In the genomic region with DNA sequence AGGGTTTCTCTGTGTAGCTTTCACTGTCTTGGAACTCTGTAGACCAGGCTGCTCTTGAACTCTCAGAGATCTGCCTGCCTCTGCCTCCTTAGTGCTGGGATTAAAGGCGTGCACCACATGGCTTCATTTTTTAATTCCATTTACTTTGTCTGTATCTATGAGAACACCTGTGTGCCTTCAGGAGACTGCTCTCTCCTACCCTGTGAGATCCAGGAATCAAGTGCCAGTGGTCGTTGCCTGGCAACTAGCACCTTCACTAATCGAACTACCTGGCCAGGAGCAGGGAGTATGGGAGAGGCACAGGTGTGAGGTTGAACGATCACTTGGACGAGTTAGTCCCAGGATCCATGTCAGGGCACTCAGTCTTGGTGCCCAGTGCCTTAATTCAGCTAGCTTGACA, we compare ENCODE assay signal across 14 mouse cellular contexts. TPM values are rescaled to one million over a fixed set of nuclear protein-coding genes. Genes with fewer than 3 reads are reported as not detected.
DNase-seq lines count a peak whose midpoint lies in the region; ATAC-seq lines count a peak whose summit lies in the region.
"Had no signal": no experiment of that assay in that cellular context is flagged by ENCODE, and none has a peak within 500 bp of the region (broad histone marks: within the 10 kb centered on the region; RNA-seq: fewer than 3 reads in every experiment).

No protein-coding gene starts in this region.

- no peak overlapping the region for H3K4me3 ChIP-seq in heart, embryonic 12.5 days
- peak overlapping the region; percentile 64 for H3K4me3 ChIP-seq in megakaryocyte, embryonic 14.5 days (replicated peaks)
- H3K4me3 ChIP-seq in intestine, embryonic 16.5 days (ENCODE audit: low read length), result no peak overlapping the region
- no peak overlapping the region for H3K4me3 ChIP-seq in stomach, embryonic 15.5 days (replicated peaks)
- no peak overlapping the region for H3K4me3 ChIP-seq in hindbrain, embryonic 10.5 days
- H3K4me3 ChIP-seq: embryonic facial prominence, embryonic 12.5 days; left cerebral cortex, adult 2 months; limb, embryonic 15.5 days; neural tube, embryonic 15.5 days had no signal

- peaks cover 20% of the 10 kb centered on the region for H3K36me3 ChIP-seq in heart, embryonic 12.5 days
- peaks cover 56% of the 10 kb centered on the region for H3K36me3 ChIP-seq in megakaryocyte, embryonic 14.5 days (replicated peaks; ENCODE audit: low read length)
- no peaks in the 10 kb centered on the region for H3K36me3 ChIP-seq in intestine, embryonic 16.5 days (ENCODE audit: control insufficient read depth, insufficient read depth, low read length)
- H3K36me3 ChIP-seq in stomach, embryonic 15.5 days, result no peaks in the 10 kb centered on the region
- peaks cover 69% of the 10 kb centered on the region for H3K36me3 ChIP-seq in hindbrain, embryonic 10.5 days
- H3K36me3 ChIP-seq: neural tube, embryonic 15.5 days had no signal

- intact Hi-C loops in heart, postnatal 25 days (cut with DNase I), result no loop called here

- peak overlapping the region; percentile 11; the same call in 1 of the 2 replicates for H3K27ac ChIP-seq in heart, embryonic 12.5 days (ENCODE audit: poor library complexity, severe bottlenecking)
- H3K27ac ChIP-seq in intestine, embryonic 16.5 days (ENCODE audit: low read length), result 0 out of 2 replicates have a peak overlapping the region, but pooled peaks have one; percentile 5
- H3K27ac ChIP-seq in stomach, embryonic 15.5 days, result peak overlapping the region; percentile 98; the same call in 1 of the 2 replicates
- H3K27ac ChIP-seq in hindbrain, embryonic 10.5 days, result no peak overlapping the region
- H3K27ac ChIP-seq: embryonic facial prominence, embryonic 12.5 days; left cerebral cortex, adult 2 months had no signal

- no peak overlapping the region for H3K9ac ChIP-seq in heart, embryonic 12.5 days
- no peak overlapping the region for H3K9ac ChIP-seq in intestine, embryonic 16.5 days (ENCODE audit: low read depth, low read length)
- no peak overlapping the region for H3K9ac ChIP-seq in stomach, embryonic 15.5 days
- H3K9ac ChIP-seq: embryonic facial prominence, embryonic 12.5 days; limb, embryonic 15.5 days; neural tube, embryonic 15.5 days had no signal

- H3K27me3 ChIP-seq in heart, embryonic 12.5 days (replicated peaks), result no peaks in the 10 kb centered on the region
- no peaks in the 10 kb centered on the region for H3K27me3 ChIP-seq in megakaryocyte, embryonic 14.5 days (replicated peaks)
- H3K27me3 ChIP-seq in intestine, embryonic 16.5 days (replicated peaks; ENCODE audit: control insufficient read depth, insufficient read depth, low read length), result no peaks in the 10 kb centered on the region
- no peaks in the 10 kb centered on the region for H3K27me3 ChIP-seq in stomach, embryonic 15.5 days (replicated peaks)
- no peaks in the 10 kb centered on the region for H3K27me3 ChIP-seq in hindbrain, embryonic 10.5 days (ENCODE audit: insufficient read depth, poor library complexity, severe bottlenecking)
- H3K27me3 ChIP-seq: embryonic facial prominence, embryonic 12.5 days; limb, embryonic 15.5 days; neural tube, embryonic 15.5 days had no signal

- H3K4me1 ChIP-seq in heart, embryonic 12.5 days (replicated peaks), result peaks cover 79% of the 10 kb centered on the region
- peaks cover 96% of the 10 kb centered on the region for H3K4me1 ChIP-seq in megakaryocyte, embryonic 14.5 days
- H3K4me1 ChIP-seq in intestine, embryonic 16.5 days (ENCODE audit: control insufficient read depth, insufficient read depth, low read length), result peaks cover 63% of the 10 kb centered on the region
- H3K4me1 ChIP-seq in stomach, embryonic 15.5 days, result peaks cover 73% of the 10 kb centered on the region
- peaks cover 68% of the 10 kb centered on the region for H3K4me1 ChIP-seq in hindbrain, embryonic 10.5 days (replicated peaks)

- no peaks in the 10 kb centered on the region for H3K9me3 ChIP-seq in heart, embryonic 12.5 days (replicated peaks)
- H3K9me3 ChIP-seq in megakaryocyte, embryonic 14.5 days, result no peaks in the 10 kb centered on the region
- H3K9me3 ChIP-seq in intestine, embryonic 16.5 days (ENCODE audit: control insufficient read depth, low read length), result no peaks in the 10 kb centered on the region
- no peaks in the 10 kb centered on the region for H3K9me3 ChIP-seq in stomach, embryonic 15.5 days
- no peaks in the 10 kb centered on the region for H3K9me3 ChIP-seq in hindbrain, embryonic 10.5 days
- H3K9me3 ChIP-seq: embryonic facial prominence, embryonic 12.5 days; limb, embryonic 15.5 days; neural tube, embryonic 15.5 days had no signal

- no peak overlapping the region for H3K4me2 ChIP-seq in heart, embryonic 12.5 days
- H3K4me2 ChIP-seq in intestine, embryonic 16.5 days (ENCODE audit: low read depth, low read length), result no peak overlapping the region
- no peak overlapping the region for H3K4me2 ChIP-seq in stomach, embryonic 15.5 days
- H3K4me2 ChIP-seq: embryonic facial prominence, embryonic 12.5 days; limb, embryonic 15.5 days; neural tube, embryonic 15.5 days had no signal

- WGBS in heart, embryonic 12.5 days, result 89% methylated on average over 5 of the region's 5 CpGs
- 71% methylated on average over 5 of the region's 5 CpGs for WGBS in intestine, embryonic 16.5 days
- WGBS in stomach, embryonic 15.5 days, result 75% methylated on average over 5 of the region's 5 CpGs
- WGBS in hindbrain, embryonic 10.5 days, result 92% methylated on average over 5 of the region's 5 CpGs

- DNase-seq in heart, postnatal 25 days (ENCODE audit: low spot score), result no peak
- no peak for DNase-seq in hindbrain, embryonic 10.5 days (ENCODE audit: low spot score)
- DNase-seq: adrenal gland, postnatal 36 days; retina, postnatal 1 day had no signal

- no peak for ATAC-seq in heart, embryonic 12.5 days (ENCODE audit: insufficient number of reproducible peaks, low FRiP score)
- no peak for ATAC-seq in megakaryocyte, adult 5-6 weeks (ENCODE audit: poor library complexity, severe bottlenecking)
- no peak for ATAC-seq in intestine, embryonic 16.5 days
- ATAC-seq in stomach, embryonic 15.5 days (ENCODE audit: insufficient read depth, low FRiP score, low read depth), result no peak
- ATAC-seq: hindbrain, embryonic 16.5 days had no signal

RNA-seq across cellular contexts. Expression of gene Mcl1, which starts 12.6 kb away (rescaled TPM):
- polyA plus RNA-seq in heart, embryonic 12.5 days (2016; fragmentation: Nextera tagmentation; extraction: Ambion mirVana), result 65.2 and 66.9 TPM in 2 replicates
- 100 to 1,000 TPM; 128 to 152 TPM for total RNA-seq in heart, postnatal 25 days (2021)
- polyA plus RNA-seq in megakaryocyte, embryonic 14.5 days (2012; ENCODE audit: insufficient read depth, low replicate concordance), result 222 and 245 TPM in 2 replicates
- total RNA-seq in megakaryocyte, adult 5-6 weeks (2015), result 440 and 463 TPM in 2 replicates
- total RNA-seq in megakaryocyte, adult 5-6 weeks (2017), result 327 and 343 TPM in 2 replicates
- polyA plus RNA-seq in intestine, embryonic 16.5 days (2015; fragmentation: Nextera tagmentation; extraction: Ambion mirVana), result 14.7 and 17.0 TPM in 2 replicates
- 54.1 and 57.7 TPM in 2 replicates for polyA plus RNA-seq in stomach, embryonic 15.5 days (2015; fragmentation: Nextera tagmentation; extraction: Ambion mirVana)
- 47.2 and 53.4 TPM in 2 replicates for polyA plus RNA-seq in hindbrain, embryonic 10.5 days (2016; fragmentation: Nextera tagmentation; extraction: Ambion mirVana)

RNA-seq across cellular contexts. Expression of gene Adamtsl4, which starts 16.5 kb away (rescaled TPM):
- polyA plus RNA-seq in heart, embryonic 12.5 days (2016; fragmentation: Nextera tagmentation; extraction: Ambion mirVana), result 4.3 and 4.9 TPM in 2 replicates
- 10 to 100 TPM; 52.6 to 64.6 TPM for total RNA-seq in heart, postnatal 25 days (2021)
- 0.83 TPM in 1 of 2 replicates, not detected in the other for polyA plus RNA-seq in megakaryocyte, embryonic 14.5 days (2012; ENCODE audit: insufficient read depth, low replicate concordance)
- total RNA-seq in megakaryocyte, adult 5-6 weeks (2015), result 0.85 and 1.3 TPM in 2 replicates
- 0.59 and 0.77 TPM in 2 replicates for total RNA-seq in megakaryocyte, adult 5-6 weeks (2017)
- polyA plus RNA-seq in intestine, embryonic 16.5 days (2015; fragmentation: Nextera tagmentation; extraction: Ambion mirVana), result 2.5 and 3.2 TPM in 2 replicates
- 3.8 and 7.3 TPM in 2 replicates for polyA plus RNA-seq in stomach, embryonic 15.5 days (2015; fragmentation: Nextera tagmentation; extraction: Ambion mirVana)
- 0.73 and 0.86 TPM in 2 replicates for polyA plus RNA-seq in hindbrain, embryonic 10.5 days (2016; fragmentation: Nextera tagmentation; extraction: Ambion mirVana)

RNA-seq across cellular contexts. Expression of gene Ensa, which starts 46.4 kb away (rescaled TPM):
- 50.8 and 51.4 TPM in 2 replicates for polyA plus RNA-seq in heart, embryonic 12.5 days (2016; fragmentation: Nextera tagmentation; extraction: Ambion mirVana)
- total RNA-seq in heart, postnatal 25 days (2021), result 10 to 100 TPM; 67.4 to 72.2 TPM
- polyA plus RNA-seq in megakaryocyte, embryonic 14.5 days (2012; ENCODE audit: insufficient read depth, low replicate concordance), result 21.1 and 41.0 TPM in 2 replicates
- total RNA-seq in megakaryocyte, adult 5-6 weeks (2015), result 54.7 and 64.2 TPM in 2 replicates
- total RNA-seq in megakaryocyte, adult 5-6 weeks (2017), result 94.3 and 94.8 TPM in 2 replicates
- polyA plus RNA-seq in intestine, embryonic 16.5 days (2015; fragmentation: Nextera tagmentation; extraction: Ambion mirVana), result 67.3 and 69.9 TPM in 2 replicates
- polyA plus RNA-seq in stomach, embryonic 15.5 days (2015; fragmentation: Nextera tagmentation; extraction: Ambion mirVana), result 65.6 and 71.0 TPM in 2 replicates
- 84.8 and 89.9 TPM in 2 replicates for polyA plus RNA-seq in hindbrain, embryonic 10.5 days (2016; fragmentation: Nextera tagmentation; extraction: Ambion mirVana)
